30 mouse cellular contexts compared by ENCODE assay signal in the genomic region with DNA sequence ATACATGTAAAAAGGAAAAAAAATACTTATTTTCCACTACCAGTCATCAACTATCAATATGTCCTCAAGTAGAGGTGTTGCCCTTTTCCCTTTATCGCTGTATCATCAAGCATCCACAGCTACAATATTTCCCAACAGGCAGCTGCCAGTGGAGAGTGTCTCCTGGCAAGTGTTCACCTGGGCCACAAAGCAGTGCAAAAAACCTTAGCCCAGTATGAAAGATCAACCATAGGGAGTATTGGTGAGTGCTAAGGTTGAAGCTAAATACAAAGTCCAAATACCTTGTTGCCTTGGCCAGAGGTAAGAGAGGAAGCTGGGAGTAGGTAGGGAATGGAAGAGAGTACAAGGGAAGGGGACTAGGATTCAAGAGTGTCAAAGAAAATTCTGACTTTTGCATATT. TPM values are rescaled to one million over a fixed set of nuclear protein-coding genes. Genes with fewer than 3 reads are reported as not detected.
DNase-seq lines count a peak whose midpoint lies in the region; TF ChIP-seq lines count a peak whose summit lies in the region.
"Had no signal": no experiment of that assay in that cellular context is flagged by ENCODE, and none has a peak within 500 bp of the region (broad histone marks: within the 10 kb centered on the region; RNA-seq: fewer than 3 reads in every experiment).

No protein-coding gene starts in this region.

- H3K79me2 ChIP-seq in liver, adult 2 months (ENCODE audit: control insufficient read depth, insufficient read depth, low read length), result no peaks in the 10 kb centered on the region

- H3K9ac ChIP-seq in liver, adult 2 months (ENCODE audit: low read depth, low read length), result no peak overlapping the region
- H3K9ac ChIP-seq: embryonic facial prominence, embryonic 13.5 days; forebrain, embryonic 12.5 days; forebrain, embryonic 15.5 days; heart, embryonic 12.5 days; heart, embryonic 15.5 days; hindbrain, embryonic 13.5 days had no signal

- 77% methylated on average over 1 of the region's 1 CpGs for WGBS in liver, adult 2 months

- no peaks in the 10 kb centered on the region for H3K4me1 ChIP-seq in liver, adult 2 months (ENCODE audit: control insufficient read depth, insufficient read depth, low read length)
- H3K4me1 ChIP-seq: embryonic facial prominence, embryonic 10.5 days; embryonic facial prominence, embryonic 13.5 days; forebrain, embryonic 12.5 days; forebrain, embryonic 15.5 days; heart, embryonic 12.5 days; heart, embryonic 15.5 days; hindbrain, embryonic 10.5 days; hindbrain, embryonic 13.5 days had no signal

- DNase-seq in kidney, adult 11 months, result peak; percentile 26
- no peak for DNase-seq in kidney, adult 18-20 months
- DNase-seq in kidney, adult 9 months, result peak; percentile 58
- no peak for DNase-seq in kidney, postnatal 4 days
- DNase-seq in liver, adult 2 months (ENCODE audit: extremely low read depth, low read depth, low spot score), result peak; percentile 63
- no peak for DNase-seq in liver
- DNase-seq: adrenal gland, adult 8-10 months; adrenal gland, postnatal 25 days; cerebellum, adult 11-12 months; cerebellum, adult 8-10 months; cerebellum, postnatal 36 days; embryo, embryonic 11 days; gastrocnemius, postnatal 25 days; heart, adult 18-20 months; heart, postnatal 10 days; heart, postnatal 36 days had no signal

- no peaks in the 10 kb centered on the region for H3K36me3 ChIP-seq in liver, adult 2 months (ENCODE audit: control insufficient read depth, insufficient read depth, low read length)
- H3K36me3 ChIP-seq: embryonic facial prominence, embryonic 10.5 days; embryonic facial prominence, embryonic 13.5 days; forebrain, embryonic 12.5 days; forebrain, embryonic 15.5 days; heart, embryonic 12.5 days; heart, embryonic 15.5 days; hindbrain, embryonic 10.5 days; hindbrain, embryonic 13.5 days had no signal

- no peak overlapping the region for H3K4me3 ChIP-seq in liver, adult 2 months (ENCODE audit: insufficient read depth, low read depth, low read length)
- H3K4me3 ChIP-seq: embryonic facial prominence, embryonic 10.5 days; embryonic facial prominence, embryonic 13.5 days; erythroblast, embryonic 14.5 days; forebrain, embryonic 12.5 days; forebrain, embryonic 15.5 days; heart, embryonic 12.5 days; heart, embryonic 15.5 days; hindbrain, embryonic 10.5 days; hindbrain, embryonic 13.5 days had no signal

- no peaks in the 10 kb centered on the region for H3K27me3 ChIP-seq in liver, adult 2 months (ENCODE audit: control insufficient read depth, insufficient read depth, low read length)
- H3K27me3 ChIP-seq: embryonic facial prominence, embryonic 13.5 days; forebrain, embryonic 12.5 days; forebrain, embryonic 15.5 days; heart, embryonic 12.5 days; heart, embryonic 15.5 days; hindbrain, embryonic 13.5 days had no signal

- H3K27ac ChIP-seq in liver, adult 2 months (replicated peaks; ENCODE audit: insufficient read depth, low read depth, low read length), result no peak overlapping the region
- H3K27ac ChIP-seq: embryonic facial prominence, embryonic 10.5 days; embryonic facial prominence, embryonic 13.5 days; forebrain, embryonic 12.5 days; forebrain, embryonic 15.5 days; heart, embryonic 15.5 days; hindbrain, embryonic 10.5 days; hindbrain, embryonic 13.5 days had no signal

- TF ChIP-seq POLR2A in liver, adult 2 months (IDR thresholded peaks at IDR 0.05; ENCODE audit: extremely low read depth, insufficient read depth, low read length), result no peak

- no peak for TF ChIP-seq CTCF in liver, adult 2 months (IDR thresholded peaks at IDR 0.05; ENCODE audit: low read depth, low read length)

RNA-seq across cellular contexts. Expression of a gene that starts 34.0 kb away (rescaled TPM):
- total RNA-seq in liver, adult 2 months (2014; rRNA removed), result not detected in 2 replicates
- not detected in 2 replicates for polyA plus RNA-seq in liver, adult 2 months (2012; rRNA removed)
- total RNA-seq: adrenal gland, adult 8-10 months; adrenal gland, postnatal 25 days; ES-E14 had no signal
- polyA plus RNA-seq: activated CD4-positive, CD25-positive, alpha-beta regulatory T cell, adult 4 months; brain, embryonic 14.5 days; cortical plate, adult 2 months; embryonic facial prominence, embryonic 10.5 days; embryonic facial prominence, embryonic 13.5 days; erythroblast, embryonic 14.5 days; forebrain, embryonic 12.5 days; forebrain, embryonic 15.5 days; gonadal fat pad, adult 2 months; heart, embryonic 12.5 days; heart, embryonic 15.5 days; hindbrain, embryonic 10.5 days; hindbrain, embryonic 13.5 days had no signal

Comparison
In these comparisons a context has a peak if more than half of its experiments do, and no peak if none do; other contexts are left out.
1. DNase-seq: peak in kidney, adult 11 months (single experiment), kidney, adult 9 months (single experiment) and liver, adult 2 months (single experiment); none in kidney, adult 18-20 months (single experiment), kidney, postnatal 4 days (0 of 2) and liver (single experiment).